ENCODE assay signal across 29 mouse cellular contexts in genomic region chr8:57397999-57398635, GRCm38 (mm10). TPM values are rescaled to one million over a fixed set of nuclear protein-coding genes. Genes with fewer than 3 reads are reported as not detected.
DNase-seq lines count a peak whose midpoint lies in the region; ATAC-seq and TF ChIP-seq lines count a peak whose summit lies in the region.
"Had no signal": no experiment of that assay in that cellular context is flagged by ENCODE, and none has a peak within 500 bp of the region (broad histone marks: within the 10 kb centered on the region; RNA-seq: fewer than 3 reads in every experiment).

No protein-coding gene starts in this region.

- H3K27me3 ChIP-seq in kidney, postnatal 0 days (ENCODE audit: insufficient read depth, low read length), result no peaks in the 10 kb centered on the region
- no peaks in the 10 kb centered on the region for H3K27me3 ChIP-seq in heart, embryonic 10.5 days (ENCODE audit: insufficient read depth, poor library complexity, severe bottlenecking)
- no peaks in the 10 kb centered on the region for H3K27me3 ChIP-seq in heart, postnatal 0 days (ENCODE audit: control insufficient read depth, insufficient read depth, low read length)
- H3K27me3 ChIP-seq in cerebellum, adult 2 months (ENCODE audit: control insufficient read depth, insufficient read depth, low read length), result no peaks in the 10 kb centered on the region; the same call in 1 of the 2 replicates
- H3K27me3 ChIP-seq: embryonic facial prominence, embryonic 15.5 days; forebrain, embryonic 15.5 days; hindbrain, embryonic 13.5 days; limb, embryonic 13.5 days; liver, embryonic 13.5 days; neural tube, embryonic 13.5 days had no signal

- TF ChIP-seq CTCF in kidney, postnatal 0 days (IDR thresholded peaks at IDR 0.05; ENCODE audit: low read depth), result no peak
- TF ChIP-seq CTCF in heart, postnatal 0 days (IDR thresholded peaks at IDR 0.05; ENCODE audit: low read depth), result no peak
- TF ChIP-seq CTCF in cerebellum, adult 2 months (IDR thresholded peaks at IDR 0.05; ENCODE audit: borderline replicate concordance, insufficient read depth, low read depth, low read length), result no peak

- no peaks in the 10 kb centered on the region for H3K36me3 ChIP-seq in kidney, postnatal 0 days (ENCODE audit: insufficient read depth, low read length)
- no peaks in the 10 kb centered on the region for H3K36me3 ChIP-seq in heart, embryonic 10.5 days
- no peaks in the 10 kb centered on the region for H3K36me3 ChIP-seq in heart, postnatal 0 days (replicated peaks; ENCODE audit: control insufficient read depth, insufficient read depth, low read length)
- H3K36me3 ChIP-seq: embryonic facial prominence, embryonic 15.5 days; forebrain, embryonic 15.5 days; hindbrain, embryonic 13.5 days; limb, embryonic 13.5 days; liver, embryonic 13.5 days; neural tube, embryonic 13.5 days had no signal

- H3K4me2 ChIP-seq in kidney, postnatal 0 days (ENCODE audit: low read length), result no peak overlapping the region
- H3K4me2 ChIP-seq in heart, postnatal 0 days (ENCODE audit: low read depth, low read length), result no peak overlapping the region
- H3K4me2 ChIP-seq: embryonic facial prominence, embryonic 15.5 days; forebrain, embryonic 15.5 days; hindbrain, embryonic 13.5 days; limb, embryonic 13.5 days; liver, embryonic 13.5 days; neural tube, embryonic 13.5 days had no signal

- H3K9me3 ChIP-seq in kidney, postnatal 0 days (replicated peaks; ENCODE audit: low read length), result no peaks in the 10 kb centered on the region
- no peaks in the 10 kb centered on the region for H3K9me3 ChIP-seq in heart, embryonic 10.5 days
- no peaks in the 10 kb centered on the region for H3K9me3 ChIP-seq in heart, postnatal 0 days (replicated peaks; ENCODE audit: control insufficient read depth, low read length)
- H3K9me3 ChIP-seq: embryonic facial prominence, embryonic 15.5 days; forebrain, embryonic 15.5 days; hindbrain, embryonic 13.5 days; limb, embryonic 13.5 days; liver, embryonic 13.5 days; neural tube, embryonic 13.5 days had no signal

- ATAC-seq in kidney, postnatal 0 days (replicated peaks; ENCODE audit: low FRiP score, low read depth), result no peak
- ATAC-seq in heart, postnatal 0 days (ENCODE audit: insufficient read depth, low read depth), result peak; percentile 75
- ATAC-seq: forebrain, embryonic 15.5 days; midbrain, embryonic 16.5 days had no signal

- no peak overlapping the region for H3K4me3 ChIP-seq in kidney, postnatal 0 days (replicated peaks; ENCODE audit: low read depth, low read length)
- no peak overlapping the region for H3K4me3 ChIP-seq in heart, embryonic 10.5 days
- no peak overlapping the region for H3K4me3 ChIP-seq in heart, postnatal 0 days (ENCODE audit: low read depth, low read length)
- no peak overlapping the region for H3K4me3 ChIP-seq in cerebellum, adult 2 months (replicated peaks; ENCODE audit: insufficient read depth, low read depth, low read length)
- H3K4me3 ChIP-seq: embryonic facial prominence, embryonic 15.5 days; forebrain, embryonic 15.5 days; hindbrain, embryonic 13.5 days; limb, embryonic 13.5 days; liver, embryonic 13.5 days; myocyte; neural tube, embryonic 13.5 days had no signal

- no peak overlapping the region for H3K27ac ChIP-seq in kidney, postnatal 0 days
- H3K27ac ChIP-seq in heart, embryonic 10.5 days, result peak overlapping the region; percentile 23; the same call in 1 of the 2 replicates
- H3K27ac ChIP-seq in heart, postnatal 0 days (ENCODE audit: low read depth), result peak overlapping the region; percentile 85
- no peak overlapping the region for H3K27ac ChIP-seq in cerebellum, adult 2 months (ENCODE audit: insufficient read depth, low read length)
- H3K27ac ChIP-seq: embryonic facial prominence, embryonic 15.5 days; forebrain, embryonic 15.5 days; hindbrain, embryonic 13.5 days; limb, embryonic 13.5 days; liver, embryonic 13.5 days; neural tube, embryonic 13.5 days had no signal

- 71% methylated on average over 3 of the region's 3 CpGs for WGBS in kidney, postnatal 0 days
- 59% methylated on average over 3 of the region's 3 CpGs for WGBS in heart, embryonic 10.5 days
- 25% methylated on average over 3 of the region's 3 CpGs for WGBS in heart, postnatal 0 days
- WGBS in cerebellum, adult 2 months, result 85% methylated on average over 3 of the region's 3 CpGs

- peak; percentile 35; the same call in 1 of the 2 replicates for TF ChIP-seq EP300 in heart, postnatal 0 days (IDR thresholded peaks at IDR 0.05; ENCODE audit: low read depth)

- DNase-seq in heart, adult 11 months, result peak; percentile 78
- no peak for DNase-seq in heart, postnatal 36 days
- DNase-seq in kidney, postnatal 0 days (ENCODE audit: low spot score), result peak; percentile 4
- no peak for DNase-seq in kidney, postnatal 10 days
- DNase-seq in heart, embryonic 10.5 days (ENCODE audit: low spot score), result no peak
- peak; percentile 75 for DNase-seq in heart, postnatal 0 days (ENCODE audit: low spot score)
- DNase-seq in layer of hippocampus, postnatal 36 days, result no peak
- no peak for DNase-seq in cerebellum, adult 2 months
- DNase-seq: adrenal gland, postnatal 25 days; cerebellum, adult 9-10 months; kidney, adult 2 months; kidney, postnatal 14 days; liver, embryonic 13.5 days; lung, adult 2 months; lung, postnatal 14 days; retina, postnatal 1 day; right cerebral cortex, postnatal 25 days; spleen, adult 18-20 months; thymus, postnatal 14 days had no signal

- H3K4me1 ChIP-seq in kidney, postnatal 0 days (replicated peaks; ENCODE audit: insufficient read depth, low read length), result no peaks in the 10 kb centered on the region
- peaks cover 42% of the 10 kb centered on the region for H3K4me1 ChIP-seq in heart, embryonic 10.5 days
- H3K4me1 ChIP-seq in heart, postnatal 0 days (ENCODE audit: control insufficient read depth, insufficient read depth), result peaks cover 30% of the 10 kb centered on the region
- no peaks in the 10 kb centered on the region for H3K4me1 ChIP-seq in cerebellum, adult 2 months (ENCODE audit: control insufficient read depth, insufficient read depth, low read length)
- H3K4me1 ChIP-seq: forebrain, embryonic 15.5 days; hindbrain, embryonic 13.5 days; liver, embryonic 13.5 days had no signal

- no peak overlapping the region for H3K9ac ChIP-seq in kidney, postnatal 0 days (ENCODE audit: low read depth, low read length)
- no peak overlapping the region for H3K9ac ChIP-seq in heart, postnatal 0 days (replicated peaks; ENCODE audit: low read depth, low read length)
- H3K9ac ChIP-seq: embryonic facial prominence, embryonic 15.5 days; forebrain, embryonic 15.5 days; hindbrain, embryonic 13.5 days; limb, embryonic 13.5 days; liver, embryonic 13.5 days; neural tube, embryonic 13.5 days had no signal

- no peak for TF ChIP-seq POLR2A in cerebellum, adult 2 months (IDR thresholded peaks at IDR 0.05; ENCODE audit: borderline replicate concordance, insufficient read depth, low read length)

- intact Hi-C loops in heart, postnatal 36 days (cut with DNase I), result no loop called here

RNA-seq across cellular contexts. Expression of gene Scrg1, which starts 57.6 kb away (rescaled TPM):
- not detected for total RNA-seq in heart, postnatal 36 days (2021)
- polyA plus RNA-seq in kidney, postnatal 0 days (2015; fragmentation: Nextera tagmentation; extraction: Ambion mirVana), result not detected in 2 replicates
- 0.20 and 0.21 TPM in 2 replicates for polyA plus RNA-seq in heart, embryonic 10.5 days (2016; fragmentation: Nextera tagmentation; extraction: Ambion mirVana)
- total RNA-seq in heart, postnatal 0 days (2014; rRNA removed; ENCODE audit: low replicate concordance), result not detected in 2 replicates
- 0.40 and 0.47 TPM in 2 replicates for polyA plus RNA-seq in heart, postnatal 0 days (2015; fragmentation: Nextera tagmentation; extraction: Ambion mirVana)
- total RNA-seq in layer of hippocampus, postnatal 36 days (2021), result 10 to 100 TPM; 60.1 to 68.7 TPM
- polyA plus RNA-seq in cerebellum, adult 2 months (2012; rRNA removed), result 74.3 and 79.5 TPM in 2 replicates
- total RNA-seq: adrenal gland, postnatal 25 days; common myeloid progenitor, adult 5-6 weeks; gastrocnemius, adult 8-10 months had no signal
- polyA plus RNA-seq: gonadal fat pad, adult 2 months; myocyte had no signal

Comparison
In these comparisons a context has a peak if more than half of its experiments do, and no peak if none do; other contexts are left out.
1. DNase-seq: peak in heart, adult 11 months (single experiment), kidney, postnatal 0 days (single experiment) and heart, postnatal 0 days (single experiment); none in heart, postnatal 36 days (0 of 2), kidney, postnatal 10 days (single experiment), heart, embryonic 10.5 days (single experiment), layer of hippocampus, postnatal 36 days (0 of 2) and cerebellum, adult 2 months (0 of 2).
2. H3K27ac ChIP-seq: peak in heart, embryonic 10.5 days (single experiment) and heart, postnatal 0 days (single experiment); none in kidney, postnatal 0 days (single experiment) and cerebellum, adult 2 months (single experiment).
3. RNA of gene Scrg1, which starts 57.6 kb away (polyA plus RNA-seq): 74.3 to 79.5 TPM in cerebellum, adult 2 months; 0.40 to 0.47 TPM in heart, postnatal 0 days, 0.20 to 0.21 TPM in heart, embryonic 10.5 days and not detected in kidney, postnatal 0 days; every median in the first group is over 10 times any median in the second.